Mouse (Mus musculus) myocyte (in vitro differentiated cells): ENCODE measurements around the gene Rcor3. TPM values are rescaled to one million over a fixed set of nuclear protein-coding genes. Genes with fewer than 3 reads are reported as not detected.

Experiments
- H3K27me3 ChIP-seq: one replicate; pipeline ENCODE4 v1.6.1; 2011; ENCODE audit not compliant: control insufficient read depth, insufficient read depth, insufficient read length
- H3K36me3 ChIP-seq: one replicate; pipeline ENCODE4 v1.6.1; 2011; ENCODE audit not compliant: control insufficient read depth, insufficient read depth
- H3K4me2 ChIP-seq: one replicate; pipeline ENCODE4 v1.6.1; 2011; ENCODE audit warnings: low read depth, control low read depth
- H3K4me3 ChIP-seq: one replicate; pipeline ENCODE4 v1.5.1; 2011; ENCODE audit warnings: mild to moderate bottlenecking, control low read depth, moderate library complexity
- H3K79me2 ChIP-seq: one replicate; pipeline ENCODE4 v1.6.1; 2011; ENCODE audit not compliant: control insufficient read depth, insufficient read depth
- H3ac ChIP-seq: one replicate; pipeline ENCODE4 v1.6.1; 2011; ENCODE audit not compliant: control insufficient read depth, insufficient read length
- CEBPB ChIP-seq: IDR thresholded peaks from 2 replicates; pipeline ENCODE4 v1.6.1; 2011; ENCODE audit warnings: mild to moderate bottlenecking, moderate library complexity; ENCODE audit not compliant: poor library complexity, insufficient read depth, severe bottlenecking
- E2F4 ChIP-seq: IDR thresholded peaks from one replicate; pipeline ENCODE4 v1.6.1; 2011; ENCODE audit warnings: mild to moderate bottlenecking, control low read depth, moderate library complexity; ENCODE audit not compliant: insufficient read depth
- MAX ChIP-seq: IDR thresholded peaks from one replicate; pipeline ENCODE4 v1.6.1; 2011; ENCODE audit warnings: low read depth, mild to moderate bottlenecking, control low read depth
- MYOD1 ChIP-seq, 3 experiments: IDR thresholded peaks; one replicate each; pipeline ENCODE4 v1.6.1; 2011; ENCODE audit warnings: control low read depth in 2 of 3, low read depth in 2 of 3, mild to moderate bottlenecking in 2 of 3, moderate library complexity in 1 of 3; ENCODE audit not compliant: insufficient read length in 2 of 3, control insufficient read depth in 1 of 3
- MYOG ChIP-seq, 3 experiments: IDR thresholded peaks; one replicate each; pipeline ENCODE4 v1.6.1; 2011; ENCODE audit warnings: control low read depth in 2 of 3, low read depth in 2 of 3, mild to moderate bottlenecking in 2 of 3; ENCODE audit not compliant: insufficient read length in 2 of 3, control insufficient read depth in 1 of 3, insufficient read depth in 1 of 3
- POLR2A ChIP-seq: IDR thresholded peaks from one replicate; pipeline ENCODE4 v1.6.1; 2011; ENCODE audit warnings: low read depth, mild to moderate bottlenecking, control low read depth, moderate library complexity; ENCODE audit not compliant: insufficient read length
- POLR2AphosphoS2 ChIP-seq: IDR thresholded peaks from one replicate; pipeline ENCODE4 v1.6.1; 2011; ENCODE audit warnings: low read depth, control low read depth; ENCODE audit not compliant: insufficient read length
- REST ChIP-seq: IDR thresholded peaks from one replicate; pipeline ENCODE4 v1.6.1; 2011; ENCODE audit warnings: mild to moderate bottlenecking, control low read depth, moderate library complexity; ENCODE audit not compliant: insufficient read depth, insufficient read length
- SRF ChIP-seq: IDR thresholded peaks from one replicate; pipeline ENCODE4 v1.6.1; 2011; ENCODE audit warnings: low read depth; ENCODE audit not compliant: control insufficient read depth, insufficient read length
- TCF12 ChIP-seq: IDR thresholded peaks from one replicate; pipeline ENCODE4 v1.6.1; 2011; ENCODE audit warnings: mild to moderate bottlenecking, control low read depth; ENCODE audit not compliant: poor library complexity, insufficient read depth, severe bottlenecking
- TCF3 ChIP-seq: IDR thresholded peaks from one replicate; pipeline ENCODE4 v1.6.1; 2011; ENCODE audit warnings: low read depth, control low read depth; ENCODE audit not compliant: insufficient read length
- USF1 ChIP-seq: IDR thresholded peaks from one replicate; pipeline ENCODE4 v1.6.1; 2011; ENCODE audit warnings: low read depth, mild to moderate bottlenecking, control low read depth, moderate library complexity
- polyA plus RNA-seq: library from polyadenylated mRNA; unstranded; fragments of >200 nt; fragmentation: generic; extraction: Trizol; gene quantifications from one replicate; pipeline ENCODE4 v1.2.1, GENCODE M21; 2012; ENCODE audit warnings: missing spikeins

Gene Rcor3
- polyA plus RNA-seq, 1 experiment = 12.0 TPM

DNA sequence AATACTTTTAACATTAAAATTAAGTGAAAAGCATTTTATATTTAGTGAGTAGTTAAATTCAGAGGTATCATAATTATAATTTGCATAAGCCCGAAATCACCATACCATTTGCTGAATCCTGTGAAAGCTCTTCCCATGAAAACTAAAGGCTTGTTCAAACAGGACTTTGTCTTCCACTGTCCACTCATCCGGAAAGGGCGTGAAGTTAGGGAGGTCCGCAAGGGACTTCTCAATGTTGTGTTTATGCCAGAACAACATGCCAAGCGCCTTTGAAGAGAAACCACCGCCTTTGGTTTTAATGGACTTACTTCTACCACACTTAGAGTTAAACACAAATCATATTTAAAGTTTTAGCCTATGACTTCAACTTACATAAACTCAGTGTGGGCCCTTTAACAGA, 12.1 kb downstream of the Rcor3 start:
- Histone ChIP-seq H3K27me3 (no peaks in the 10 kb centered on the region), H3K4me2 (no peak overlapping the region), H3ac (no peak overlapping the region), H3K36me3 (peaks cover 47% of the 10 kb centered on the region), H3K79me2 (no peaks in the 10 kb centered on the region), H3K4me3 (no peak overlapping the region)
- TF ChIP-seq TCF12 = no peak
- TF ChIP-seq MYOG (IDR thresholded peaks at IDR 0.05; ENCODE audit: control insufficient read depth in 1 of 3, insufficient read depth in 1 of 3, insufficient read length in 2 of 3, low read depth in 2 of 3) = no peak
- TF ChIP-seq TCF3 = no peak
- TF ChIP-seq REST = no peak
- no peak for TF ChIP-seq MYOD1 (IDR thresholded peaks at IDR 0.05; ENCODE audit: control insufficient read depth in 1 of 3, insufficient read length in 2 of 3, low read depth in 2 of 3)
- no peak for TF ChIP-seq POLR2AphosphoS2
- no peak for TF ChIP-seq USF1
- TF ChIP-seq CEBPB = no peak
- no peak for TF ChIP-seq POLR2A
- no peak for TF ChIP-seq E2F4
- no peak for TF ChIP-seq MAX
- no peak for TF ChIP-seq SRF

DNA sequence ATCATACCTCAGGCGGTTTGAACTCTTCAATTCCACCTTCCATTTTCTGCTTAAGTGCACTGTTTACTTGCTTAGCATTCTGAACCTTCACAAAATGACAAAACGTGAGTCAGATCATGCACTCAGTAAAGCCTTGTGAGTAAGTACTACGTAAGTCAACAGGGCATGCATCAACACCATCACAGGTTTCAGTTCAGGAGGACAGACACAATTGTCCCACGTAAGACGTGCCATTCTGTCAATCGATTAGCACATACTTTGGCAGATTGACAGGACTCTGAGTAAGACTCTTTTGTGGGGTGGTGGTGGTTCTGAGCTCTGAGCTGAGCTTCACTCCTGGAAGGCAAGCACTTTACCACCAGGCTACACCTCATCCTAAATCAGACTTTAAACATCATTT, 21.6 kb downstream of the Rcor3 start:
- Histone ChIP-seq H3ac (no peak overlapping the region), H3K36me3 (peaks cover 56% of the 10 kb centered on the region), H3K4me3 (no peak overlapping the region), H3K27me3 (no peaks in the 10 kb centered on the region), H3K79me2 (no peaks in the 10 kb centered on the region), H3K4me2 (no peak overlapping the region)
- TF ChIP-seq CEBPB = no peak
- no peak for TF ChIP-seq MYOD1 (IDR thresholded peaks at IDR 0.05; ENCODE audit: control insufficient read depth in 1 of 3, insufficient read length in 2 of 3, low read depth in 2 of 3)
- TF ChIP-seq POLR2AphosphoS2 = no peak
- no peak for TF ChIP-seq POLR2A
- no peak for TF ChIP-seq E2F4
- TF ChIP-seq TCF3 = no peak
- no peak for TF ChIP-seq MYOG (IDR thresholded peaks at IDR 0.05; ENCODE audit: control insufficient read depth in 1 of 3, insufficient read depth in 1 of 3, insufficient read length in 2 of 3, low read depth in 2 of 3)
- no peak for TF ChIP-seq USF1
- TF ChIP-seq MAX = no peak
- no peak for TF ChIP-seq REST
- TF ChIP-seq TCF12 = no peak
- no peak for TF ChIP-seq SRF

GRCm38 (mm10) chr1:192115378-192115777, 22.5 kb downstream of the Rcor3 start:
- H3K36me3 ChIP-seq = peaks cover 56% of the 10 kb centered on the region
- H3K79me2 ChIP-seq = no peaks in the 10 kb centered on the region
- TF ChIP-seq TCF3 = no peak
- no peak for TF ChIP-seq TCF12
- no peak for TF ChIP-seq POLR2A
- TF ChIP-seq CEBPB = no peak
- no peak for TF ChIP-seq MAX
- TF ChIP-seq MYOD1 (IDR thresholded peaks at IDR 0.05; ENCODE audit: control insufficient read depth in 1 of 3, insufficient read length in 2 of 3, low read depth in 2 of 3) = no peak
- TF ChIP-seq POLR2AphosphoS2 = no peak
- TF ChIP-seq USF1 = no peak
- TF ChIP-seq E2F4 = no peak
- no peak for TF ChIP-seq REST
- no peak for TF ChIP-seq MYOG (IDR thresholded peaks at IDR 0.05; ENCODE audit: control insufficient read depth in 1 of 3, insufficient read depth in 1 of 3, insufficient read length in 2 of 3, low read depth in 2 of 3)
- TF ChIP-seq SRF = no peak
- H3ac ChIP-seq = no peak overlapping the region
- no peak overlapping the region for H3K4me2 ChIP-seq
- H3K27me3 ChIP-seq = no peaks in the 10 kb centered on the region
- H3K4me3 ChIP-seq = no peak overlapping the region

GRCm38 (mm10) chr1:192109169-192109568, 28.7 kb downstream of the Rcor3 start:
- Histone ChIP-seq H3K79me2 (no peaks in the 10 kb centered on the region), H3K4me3 (no peak overlapping the region), H3K4me2 (no peak overlapping the region), H3K27me3 (no peaks in the 10 kb centered on the region), H3ac (no peak overlapping the region), H3K36me3 (peaks cover 57% of the 10 kb centered on the region)
- TF ChIP-seq TCF3 (no peak), REST (no peak), CEBPB (no peak), POLR2A (no peak), MAX (no peak), SRF (no peak), POLR2AphosphoS2 (no peak)

DNA sequence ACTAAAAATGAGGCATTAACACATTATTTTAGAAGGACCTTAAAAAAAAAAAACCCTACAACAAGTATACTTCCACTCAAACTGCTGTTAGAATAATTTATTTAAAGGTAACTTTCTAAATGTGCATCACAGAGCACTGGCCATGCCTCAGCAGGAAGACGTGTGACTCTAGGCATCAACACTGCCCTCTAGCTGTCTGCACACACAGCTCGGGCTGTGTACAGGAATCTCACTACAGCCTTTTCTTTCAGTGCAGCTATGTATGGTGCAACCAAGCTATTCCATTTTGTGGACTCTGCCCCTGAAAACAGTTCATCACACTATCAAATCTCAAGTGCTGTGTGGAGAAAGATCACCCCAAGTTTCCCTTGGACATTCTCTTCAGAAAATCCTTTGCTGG, 30.5 kb downstream of the Rcor3 start:
- Histone ChIP-seq H3K36me3 (peaks cover 47% of the 10 kb centered on the region), H3K4me2 (no peak overlapping the region), H3ac (no peak overlapping the region), H3K79me2 (no peaks in the 10 kb centered on the region), H3K27me3 (no peaks in the 10 kb centered on the region), H3K4me3 (no peak overlapping the region)
- no peak for TF ChIP-seq TCF3
- TF ChIP-seq CEBPB = no peak
- TF ChIP-seq USF1 = no peak
- TF ChIP-seq MAX = no peak
- no peak for TF ChIP-seq MYOD1 (IDR thresholded peaks at IDR 0.05; ENCODE audit: control insufficient read depth in 1 of 3, insufficient read length in 2 of 3, low read depth in 2 of 3)
- TF ChIP-seq POLR2AphosphoS2 = no peak
- TF ChIP-seq TCF12 = no peak
- TF ChIP-seq SRF = no peak
- no peak for TF ChIP-seq MYOG (IDR thresholded peaks at IDR 0.05; ENCODE audit: control insufficient read depth in 1 of 3, insufficient read depth in 1 of 3, insufficient read length in 2 of 3, low read depth in 2 of 3)
- TF ChIP-seq POLR2A = no peak
- no peak for TF ChIP-seq REST
- no peak for TF ChIP-seq E2F4
